Mouse (Mus musculus) CH12.LX (cell line): ENCODE data around the gene 9530053A07Rik.

Source experiments
- CTCF ChIP-seq, 2 experiments: IDR thresholded peaks in 1 of 2; conservative IDR thresholded peaks in 1 of 2; 2 replicates each; pipeline ENCODE4 v1.5.1; 2011 to 2012; ENCODE audit warnings: low read depth in 2 of 2, low read length in 2 of 2, improper control_type of control experiment in 1 of 2, inconsistent platforms in 1 of 2, mild to moderate bottlenecking in 1 of 2, moderate library complexity in 1 of 2
- EP300 ChIP-seq: IDR thresholded peaks from 2 replicates; pipeline ENCODE4 v1.6.1; 2011; ENCODE audit warnings: low read length, improper control_type of control experiment
- JUN ChIP-seq: IDR thresholded peaks from 2 replicates; pipeline ENCODE4 v1.6.1; 2011; ENCODE audit warnings: low read depth, mild to moderate bottlenecking, low read length, improper control_type of control experiment, moderate library complexity; ENCODE audit not compliant: insufficient read depth
- MAX ChIP-seq: IDR thresholded peaks from 2 replicates; pipeline ENCODE4 v1.6.1; 2011; ENCODE audit warnings: low read length, improper control_type of control experiment
- MEF2A ChIP-seq: IDR thresholded peaks from 2 replicates; pipeline ENCODE4 v1.6.1; 2014; ENCODE audit warnings: low read depth, mild to moderate bottlenecking, inconsistent platforms, low read length, improper control_type of control experiment, borderline replicate concordance
- PAX5 ChIP-seq: IDR thresholded peaks from 2 replicates; pipeline ENCODE4 v1.6.1; 2012; ENCODE audit warnings: low read length, inconsistent platforms, mixed read lengths

GRCm38 (mm10) chr7:28129166-28129565 is at the start of gene 9530053A07Rik:
- TF ChIP-seq CTCF (conservative IDR thresholded peaks at IDR 0.05 in 1 of 2, IDR thresholded peaks at IDR 0.05 in 1 of 2; ENCODE audit: low read depth in 2 of 2, low read length in 2 of 2) (no peak), JUN (no peak), PAX5 (no peak), MAX (no peak), MEF2A (no peak), EP300 (no peak)
